Mouse (Mus musculus): ENCODE data around the gene Agbl4.

GRCm38 (mm10) chr4:111410731-111411130 is 1013.3 kb downstream of the Agbl4 start:
- TF ChIP-seq POLR2A (IDR thresholded peaks at IDR 0.05; ENCODE audit: borderline replicate concordance, extremely low read depth, insufficient read depth, insufficient read length, poor library complexity, severe bottlenecking), result no peak
- TF ChIP-seq CTCF (IDR thresholded peaks at IDR 0.05; ENCODE audit: borderline replicate concordance, extremely low read depth, insufficient read depth, insufficient read length), result no peak
